Mouse (Mus musculus) megakaryocyte, embryonic 14.5 days (primary cell): ENCODE results near the gene Adamtsl4.

Experiments
- FLI1 ChIP-seq: IDR thresholded peaks from 2 replicates; pipeline ENCODE4 v1.6.1; 2012; ENCODE audit warnings: low read length, inconsistent platforms, mixed read lengths
- GATA1 ChIP-seq: IDR thresholded peaks from 3 replicates; pipeline ENCODE4 v1.6.1; 2012; ENCODE audit warnings: mixed read lengths, low read length, inconsistent platforms, borderline replicate concordance

DNA sequence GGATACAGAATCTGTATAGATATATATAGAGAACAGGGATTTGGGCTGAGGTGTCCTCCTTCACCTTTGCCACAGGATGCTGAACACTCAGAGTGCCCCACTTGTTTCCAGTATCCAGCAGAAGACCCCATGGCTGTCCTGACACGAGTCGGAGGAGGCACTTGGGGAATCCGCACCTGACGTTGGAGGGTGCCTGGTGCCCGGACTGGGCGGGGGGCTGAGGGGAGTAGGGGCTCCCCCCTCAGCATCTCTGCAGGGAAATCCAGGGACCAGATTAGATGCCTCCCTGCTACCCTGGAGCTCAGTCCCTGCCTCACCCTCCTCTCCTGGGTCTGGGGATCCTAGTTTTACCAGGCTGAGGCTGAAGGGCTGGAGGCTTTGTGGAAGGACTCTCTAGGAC, 7.0 kb downstream of the Adamtsl4 start:
- no peak for TF ChIP-seq GATA1
- TF ChIP-seq FLI1: no peak
